Mouse (Mus musculus) intestine, embryonic 15.5 days (tissue): ENCODE results near the gene Gcsh. TPM values are rescaled to one million over a fixed set of nuclear protein-coding genes. Genes with fewer than 3 reads are reported as not detected.

Source experiments
- ATAC-seq: fragments of 200-750 bp; cut with Nextera tagmentation; 2 replicates; pipeline ENCODE4 v1.8.0; 2017; ENCODE audit warnings: moderate TSS enrichment, moderate library complexity
- H3K27ac ChIP-seq: fragments of 300-500 bp; sonication (generic); 2 replicates; pipeline ENCODE4 v1.5.1; 2015; ENCODE audit warnings: mild to moderate bottlenecking, inconsistent platforms
- H3K27me3 ChIP-seq: fragments of 300-500 bp; sonication (generic); replicated peaks from 2 replicates; pipeline ENCODE4 v1.6.1; 2015; ENCODE audit warnings: inconsistent platforms
- H3K36me3 ChIP-seq: fragments of 300-500 bp; sonication (generic); 2 replicates; pipeline ENCODE4 v1.6.1; 2015; ENCODE audit warnings: inconsistent platforms
- H3K4me1 ChIP-seq: fragments of 300-500 bp; sonication (generic); replicated peaks from 2 replicates; pipeline ENCODE4 v1.6.1; 2015; ENCODE audit warnings: inconsistent platforms
- H3K4me2 ChIP-seq: fragments of 300-500 bp; sonication (generic); replicated peaks from 2 replicates; pipeline ENCODE4 v1.6.1; 2015; ENCODE audit warnings: mild to moderate bottlenecking, inconsistent platforms
- H3K4me3 ChIP-seq: fragments of 300-500 bp; sonication (generic); replicated peaks from 2 replicates; pipeline ENCODE4 v1.5.1; 2015; ENCODE audit warnings: inconsistent platforms
- H3K9ac ChIP-seq: fragments of 300-500 bp; sonication (generic); 2 replicates; pipeline ENCODE4 v1.6.1; 2015; ENCODE audit warnings: inconsistent platforms
- H3K9me3 ChIP-seq: fragments of 300-500 bp; sonication (generic); 2 replicates; pipeline ENCODE4 v1.6.1; 2016; ENCODE audit warnings: inconsistent platforms
- WGBS: fragments of 180-500 bp; shearing (Covaris S2); methylation state at CpG from one replicate; pipeline ENCODE4 v1.1.7; 2015; 5-methylcytosine and 5-hydroxymethylcytosine counted together
- polyA plus RNA-seq: library from polyadenylated mRNA; unstranded; fragments of >200 nt; fragmentation: Nextera tagmentation; extraction: Ambion mirVana; gene quantifications from 2 replicates; pipeline ENCODE4 v1.2.1, GENCODE M21; 2015

Gene Gcsh
- polyA plus RNA-seq = 165 and 181 TPM in 2 replicates

DNA sequence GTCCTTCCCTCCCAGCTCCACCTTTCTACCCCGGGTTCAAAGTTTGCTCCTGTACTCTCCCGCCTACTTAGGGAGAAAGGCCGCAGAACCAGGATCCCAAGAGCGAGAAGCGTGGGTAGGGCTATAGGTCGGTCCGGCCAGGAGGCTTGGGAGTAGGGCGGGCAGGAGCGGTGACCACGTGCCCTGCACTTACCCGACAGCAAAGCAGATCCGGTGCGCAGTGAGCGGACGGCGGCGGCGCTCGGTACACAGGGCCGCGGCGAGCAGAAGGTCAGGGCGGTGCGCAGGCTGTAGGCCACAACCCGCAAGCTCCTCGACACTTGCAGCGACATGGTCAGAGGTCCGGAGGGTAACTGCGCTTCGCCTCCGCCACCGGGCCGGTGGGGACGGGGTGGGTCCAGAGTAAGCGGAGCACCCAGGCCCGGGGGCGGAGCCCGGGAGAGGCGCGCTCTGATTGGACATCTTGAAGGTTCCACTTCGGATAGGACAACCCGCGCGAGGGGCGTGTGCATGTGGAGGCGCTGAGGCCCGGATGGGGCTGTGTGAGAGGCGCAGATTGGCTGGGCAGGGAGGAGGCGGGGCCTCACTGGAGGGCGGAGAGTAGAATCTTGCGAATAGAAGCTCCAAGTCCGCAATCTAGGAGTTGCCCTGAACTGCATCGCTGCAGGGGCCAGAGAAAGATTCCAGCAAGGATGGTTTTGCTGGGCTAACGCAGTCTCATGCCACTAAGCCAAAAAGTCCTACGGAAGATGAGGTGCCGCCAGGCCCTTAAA, at the start of gene Gcsh:
TSS of gene Gcsh (minus strand) at position 443 of the 773 bp plus-strand sequence.
- Histone ChIP-seq H3K36me3 (no peaks in the 10 kb centered on the region), H3K27ac (peak within 1 kb of the TSS; percentile 83), H3K4me1 (peaks cover 8% of the 10 kb centered on the region; the same call in 1 of the 2 replicates), H3K9me3 (no peaks in the 10 kb centered on the region), H3K4me3 (peak within 1 kb of the TSS; percentile 67), H3K4me2 (peak within 1 kb of the TSS; percentile 86), H3K9ac (peak within 1 kb of the TSS; percentile 65), H3K27me3 (no peaks in the 10 kb centered on the region)
- peak; percentile 100 for ATAC-seq
- WGBS = under 1% methylated on average over 55 of the region's 56 CpGs

DNA sequence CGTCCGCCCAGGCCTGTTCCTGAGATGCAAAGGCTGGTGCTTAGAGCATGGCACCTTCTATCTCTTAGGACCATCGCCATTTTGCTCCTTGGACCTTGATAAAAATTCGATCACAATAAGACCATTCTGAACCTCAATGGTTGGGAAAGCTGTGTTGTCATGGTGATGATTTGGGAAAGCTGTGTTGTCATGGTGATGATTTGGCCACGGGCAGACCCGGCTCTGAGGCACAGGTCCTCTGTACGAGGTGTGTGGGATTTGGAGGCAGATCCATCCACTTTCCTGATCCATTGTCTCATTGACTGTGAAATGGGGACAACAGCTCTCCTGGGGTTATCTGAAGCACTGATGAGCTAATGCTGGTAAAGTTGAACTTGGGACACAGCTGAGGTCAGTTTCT, 46.5 kb upstream of the Gcsh start:
- no peaks in the 10 kb centered on the region for H3K27me3 ChIP-seq
- H3K4me2 ChIP-seq = no peak overlapping the region
- H3K36me3 ChIP-seq = no peaks in the 10 kb centered on the region
- H3K4me3 ChIP-seq = no peak overlapping the region
- ATAC-seq = no peak
- no peaks in the 10 kb centered on the region for H3K4me1 ChIP-seq
- H3K27ac ChIP-seq = no peak overlapping the region
- H3K9me3 ChIP-seq = no peaks in the 10 kb centered on the region
- H3K9ac ChIP-seq = no peak overlapping the region
- WGBS = 76% methylated on average over 7 of the region's 7 CpGs

DNA sequence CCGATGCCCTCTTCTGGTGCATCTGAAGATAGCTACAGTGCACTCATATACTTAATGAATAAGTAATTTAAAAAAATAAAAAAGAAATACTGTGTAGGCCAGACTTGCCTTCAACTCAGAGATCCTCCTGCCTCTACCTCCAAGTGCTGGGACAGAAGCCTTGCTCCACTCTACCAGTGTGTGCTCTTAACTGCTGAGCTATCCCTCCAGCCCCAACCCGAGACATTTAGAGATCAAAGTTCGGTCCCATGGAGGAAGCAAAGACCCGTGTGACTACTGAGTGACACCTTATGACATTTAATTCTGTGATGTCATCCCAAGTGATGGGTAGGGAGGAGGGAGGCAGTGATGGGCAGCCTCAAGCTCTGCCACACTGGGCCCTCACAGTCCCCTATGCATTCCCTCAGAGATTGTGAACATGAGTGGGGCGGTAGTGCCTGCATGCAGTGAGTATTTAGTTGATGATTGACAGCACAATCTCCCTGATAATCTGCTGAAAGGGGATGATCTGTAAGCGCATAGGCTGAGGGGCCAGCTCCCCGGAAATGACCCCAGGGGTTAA, 44.1 kb upstream of the Gcsh start:
- Histone ChIP-seq H3K4me2 (no peak overlapping the region), H3K27ac (no peak overlapping the region), H3K9ac (no peak overlapping the region), H3K36me3 (no peaks in the 10 kb centered on the region), H3K27me3 (no peaks in the 10 kb centered on the region), H3K4me3 (no peak overlapping the region), H3K9me3 (no peaks in the 10 kb centered on the region), H3K4me1 (no peaks in the 10 kb centered on the region)
- peak; percentile 56; the same call in 1 of the 2 replicates for ATAC-seq
- WGBS = 75% methylated on average over 7 of the region's 7 CpGs

DNA sequence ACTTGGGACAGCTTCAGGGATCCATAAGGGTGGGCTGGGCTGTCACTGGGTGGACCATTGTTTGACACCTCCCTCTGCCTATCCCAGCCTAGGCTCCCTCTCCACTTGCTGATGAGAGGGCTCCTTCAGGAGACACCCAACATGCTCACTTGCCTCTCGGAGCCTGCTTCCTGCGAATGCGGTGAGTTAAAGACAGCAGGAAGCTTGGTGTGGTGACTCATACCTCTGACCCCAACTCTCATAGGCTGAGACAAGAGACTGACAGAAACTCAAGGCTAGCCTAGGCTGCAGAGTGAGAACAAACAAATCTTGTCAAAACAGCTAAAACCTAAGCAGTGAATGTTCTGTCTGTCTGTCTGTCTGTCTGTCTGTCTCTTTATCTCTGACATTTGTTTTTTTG, 40.1 kb upstream of the Gcsh start:
- Histone ChIP-seq H3K27me3 (no peaks in the 10 kb centered on the region), H3K4me1 (no peaks in the 10 kb centered on the region), H3K27ac (no peak overlapping the region), H3K4me3 (no peak overlapping the region), H3K9ac (no peak overlapping the region), H3K9me3 (no peaks in the 10 kb centered on the region), H3K4me2 (no peak overlapping the region), H3K36me3 (no peaks in the 10 kb centered on the region)
- no peak for ATAC-seq
- WGBS = 74% methylated on average over 3 of the region's 3 CpGs

DNA sequence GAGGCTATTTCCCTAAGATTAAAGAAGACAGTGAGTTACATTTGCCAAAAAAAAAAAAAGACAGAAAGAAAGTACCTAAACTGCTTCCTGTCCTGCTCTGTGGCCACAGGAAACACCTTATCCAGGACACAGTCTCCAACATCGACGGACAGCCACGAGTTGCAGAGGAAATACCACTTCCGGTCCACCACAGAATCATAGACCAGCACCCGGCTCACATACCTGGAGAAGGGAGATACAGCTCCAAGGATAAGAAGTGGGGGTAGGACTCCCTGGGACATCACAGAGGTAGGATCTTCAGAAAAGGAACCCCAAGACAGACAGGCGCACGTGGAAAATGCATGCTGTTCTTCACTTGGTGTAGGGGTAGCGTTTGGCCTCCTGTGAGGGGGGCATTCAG, 39.3 kb upstream of the Gcsh start:
- H3K9me3 ChIP-seq = no peaks in the 10 kb centered on the region
- H3K27me3 ChIP-seq = no peaks in the 10 kb centered on the region
- no peak overlapping the region for H3K27ac ChIP-seq
- H3K4me1 ChIP-seq = no peaks in the 10 kb centered on the region
- no peak overlapping the region for H3K9ac ChIP-seq
- ATAC-seq = no peak
- H3K36me3 ChIP-seq = no peaks in the 10 kb centered on the region
- no peak overlapping the region for H3K4me3 ChIP-seq
- WGBS = 75% methylated on average over 8 of the region's 8 CpGs
- no peak overlapping the region for H3K4me2 ChIP-seq

- Histone ChIP-seq H3K27ac (no peak overlapping the region), H3K9ac (no peak overlapping the region), H3K4me3 (no peak overlapping the region), H3K4me1 (no peaks in the 10 kb centered on the region), H3K27me3 (no peaks in the 10 kb centered on the region), H3K9me3 (no peaks in the 10 kb centered on the region), H3K36me3 (no peaks in the 10 kb centered on the region), H3K4me2 (no peak overlapping the region)
- peak; percentile 86 for ATAC-seq
- 29% methylated on average over 6 of the region's 6 CpGs for WGBS
Measured at GRCm38 (mm10) chr8:117031476-117031875, 38.1 kb upstream of the Gcsh start.

- no peak overlapping the region for H3K4me3 ChIP-seq
- no peaks in the 10 kb centered on the region for H3K4me1 ChIP-seq
- no peak overlapping the region for H3K4me2 ChIP-seq
- no peaks in the 10 kb centered on the region for H3K9me3 ChIP-seq
- no peak overlapping the region for H3K27ac ChIP-seq
- no peaks in the 10 kb centered on the region for H3K36me3 ChIP-seq
- no peak for ATAC-seq
- H3K27me3 ChIP-seq = no peaks in the 10 kb centered on the region
- H3K9ac ChIP-seq = no peak overlapping the region
- 90% methylated on average over 10 of the region's 10 CpGs for WGBS
Measured at GRCm38 (mm10) chr8:117028686-117029085, 35.3 kb upstream of the Gcsh start.

- H3K4me3 ChIP-seq = no peak overlapping the region
- no peak overlapping the region for H3K27ac ChIP-seq
- ATAC-seq = no peak
- WGBS = 87% methylated on average over 5 of the region's 5 CpGs
- H3K27me3 ChIP-seq = no peaks in the 10 kb centered on the region
- H3K9ac ChIP-seq = no peak overlapping the region
- H3K36me3 ChIP-seq = no peaks in the 10 kb centered on the region
- H3K4me2 ChIP-seq = no peak overlapping the region
- H3K9me3 ChIP-seq = no peaks in the 10 kb centered on the region
- no peaks in the 10 kb centered on the region for H3K4me1 ChIP-seq
Measured at GRCm38 (mm10) chr8:117027601-117028000, 34.3 kb upstream of the Gcsh start.

DNA sequence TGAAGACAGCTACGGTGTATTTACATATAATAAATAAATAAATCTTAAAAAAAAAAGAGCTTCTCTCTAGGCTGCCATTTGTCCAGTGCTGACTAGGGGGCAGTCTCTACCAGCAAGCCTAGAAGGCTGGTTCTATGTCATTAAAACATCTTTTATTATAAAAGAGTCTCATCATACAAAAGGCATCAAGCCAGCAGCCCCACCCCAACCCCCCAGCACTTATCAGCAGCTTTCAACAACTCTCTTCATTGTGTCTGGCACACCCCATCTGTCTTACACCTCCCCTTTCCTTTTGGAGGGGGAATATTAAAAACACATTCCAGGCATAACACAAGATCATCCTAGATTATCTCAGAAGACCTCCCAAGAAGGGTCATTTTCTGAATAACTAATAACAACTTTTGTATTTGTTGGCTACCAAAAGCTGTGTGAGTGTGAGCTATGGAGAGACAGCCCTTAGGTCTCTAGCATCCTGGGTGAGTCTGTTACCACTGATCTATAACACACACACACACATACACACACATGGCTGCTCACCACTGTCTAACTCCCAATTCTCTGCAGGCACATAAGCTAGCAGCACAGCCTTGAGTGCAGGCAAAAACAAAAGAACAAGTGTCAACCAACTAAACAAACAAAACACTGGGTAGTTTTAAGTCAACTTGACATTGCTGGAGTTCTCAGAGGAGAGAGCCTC, 29.1 kb upstream of the Gcsh start:
- H3K4me2 ChIP-seq = no peak overlapping the region
- no peak overlapping the region for H3K4me3 ChIP-seq
- 65% methylated on average over 1 of the region's 1 CpGs for WGBS
- no peak overlapping the region for H3K27ac ChIP-seq
- no peak for ATAC-seq
- no peak overlapping the region for H3K9ac ChIP-seq
- H3K4me1 ChIP-seq = peaks cover 5% of the 10 kb centered on the region; the same call in 1 of the 2 replicates
- H3K27me3 ChIP-seq = no peaks in the 10 kb centered on the region
- H3K9me3 ChIP-seq = no peaks in the 10 kb centered on the region
- no peaks in the 10 kb centered on the region for H3K36me3 ChIP-seq

- Histone ChIP-seq H3K9me3 (no peaks in the 10 kb centered on the region), H3K27me3 (no peaks in the 10 kb centered on the region), H3K4me1 (peaks cover 5% of the 10 kb centered on the region; the same call in 1 of the 2 replicates), H3K27ac (no peak overlapping the region), H3K9ac (no peak overlapping the region), H3K4me2 (no peak overlapping the region), H3K36me3 (no peaks in the 10 kb centered on the region), H3K4me3 (no peak overlapping the region)
- 74% methylated on average over 18 of the region's 18 CpGs for WGBS
- ATAC-seq = no peak
Measured at GRCm38 (mm10) chr8:117019323-117020275, 26.3 kb upstream of the Gcsh start.

DNA sequence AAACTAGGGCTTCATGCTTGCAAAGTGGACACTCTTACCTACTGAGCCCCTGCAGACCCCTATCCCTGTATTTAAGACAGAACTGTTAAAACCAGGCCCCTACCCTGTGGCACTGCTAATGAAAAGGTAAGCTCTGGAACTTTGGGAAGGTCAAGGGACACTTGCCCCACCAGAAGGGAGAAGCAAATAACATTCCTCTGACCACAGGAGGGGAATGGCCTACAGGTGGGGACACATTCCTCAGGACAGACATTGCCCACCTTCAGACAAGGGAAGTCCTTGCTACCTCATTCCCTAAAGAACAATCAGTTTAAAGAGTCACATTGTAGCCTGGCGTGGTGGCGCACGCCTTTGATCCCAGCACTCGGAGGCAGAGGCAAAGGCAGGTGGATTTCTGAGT, 24.6 kb upstream of the Gcsh start:
- Histone ChIP-seq H3K9ac (no peak overlapping the region), H3K4me1 (peaks cover 5% of the 10 kb centered on the region; the same call in 1 of the 2 replicates), H3K36me3 (no peaks in the 10 kb centered on the region), H3K4me3 (no peak overlapping the region), H3K27me3 (no peaks in the 10 kb centered on the region), H3K4me2 (no peak overlapping the region), H3K9me3 (no peaks in the 10 kb centered on the region), H3K27ac (no peak overlapping the region)
- WGBS = 90% methylated on average over 4 of the region's 4 CpGs
- ATAC-seq = no peak

GRCm38 (mm10) chr8:117017006-117017405, 23.7 kb upstream of the Gcsh start:
- no peak for ATAC-seq
- 72% methylated on average over 8 of the region's 8 CpGs for WGBS
- Histone ChIP-seq H3K9ac (no peak overlapping the region), H3K4me1 (peaks cover 5% of the 10 kb centered on the region; the same call in 1 of the 2 replicates), H3K27ac (no peak overlapping the region), H3K4me3 (no peak overlapping the region), H3K9me3 (no peaks in the 10 kb centered on the region), H3K36me3 (no peaks in the 10 kb centered on the region), H3K4me2 (no peak overlapping the region), H3K27me3 (no peaks in the 10 kb centered on the region)
